Mouse (Mus musculus): ENCODE data around the gene Tex21.
"Not testable (repeated sequence)": the region's sequence is repeated elsewhere in the genome, so short reads cannot be mapped to it uniquely, and the experiment has no call there.

DNA sequence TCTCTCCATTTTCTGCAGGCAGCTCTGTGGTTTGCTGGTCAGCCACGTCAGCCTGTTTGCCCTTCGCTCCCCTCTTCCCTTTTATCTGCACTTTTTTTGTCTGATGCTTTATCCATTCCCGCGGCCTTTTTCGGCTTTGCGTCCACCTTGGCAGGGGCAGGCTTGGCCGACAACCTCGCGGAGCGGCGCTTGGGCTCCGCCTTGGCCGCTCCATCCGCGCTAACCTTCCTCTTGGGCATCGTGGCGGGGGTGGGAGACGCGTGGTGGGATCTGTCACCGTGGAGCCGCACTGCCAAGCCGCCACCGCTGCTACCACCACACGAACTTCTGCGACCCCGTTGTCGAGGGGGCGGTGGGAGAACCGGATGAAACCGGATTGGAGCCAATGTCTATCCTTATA is 94.2 kb downstream of the Tex21 start:
- not testable (repeated sequence) for TF ChIP-seq CTCF (IDR thresholded peaks at IDR 0.05; ENCODE audit: low read depth, low read length); POLR2A (IDR thresholded peaks at IDR 0.05; ENCODE audit: extremely low read depth, insufficient read depth, low read length)

All from liver, adult 2 months (tissue).